Mouse (Mus musculus): ENCODE results near the gene Nufip1.

DNA sequence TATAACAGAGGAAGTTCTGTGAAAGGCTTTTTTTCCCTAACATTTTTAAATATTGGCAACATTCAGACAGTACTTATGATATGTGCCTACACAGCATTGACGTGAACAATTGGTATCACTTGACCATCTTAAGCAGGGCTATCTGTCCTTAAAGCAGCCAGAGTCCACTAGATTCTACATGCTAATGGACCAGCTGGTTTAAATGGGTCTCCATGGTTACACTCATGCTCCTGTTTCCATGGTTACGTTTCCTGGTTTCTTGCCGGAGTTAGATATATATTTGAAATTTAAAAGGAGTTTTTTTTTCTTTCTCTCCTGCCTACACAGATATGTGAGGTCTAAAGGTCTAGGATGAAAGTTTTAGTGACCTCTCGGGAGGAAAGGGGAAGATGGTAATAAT lies 34.1 kb upstream of the Nufip1 start:
- TF ChIP-seq CTCF (IDR thresholded peaks at IDR 0.05; ENCODE audit: borderline replicate concordance, insufficient read depth, low read length) (no peak), POLR2A (IDR thresholded peaks at IDR 0.05; ENCODE audit: low read depth, low read length) (no peak)

Measured in embryonic fibroblast, embryonic 13.5 days (primary cell).